Mouse (Mus musculus) embryonic facial prominence, embryonic 11.5 days (tissue): Measurements from ENCODE around the gene Prkca. TPM values are rescaled to one million over a fixed set of nuclear protein-coding genes. Genes with fewer than 3 reads are reported as not detected.
A peak's percentile ranks its signal among the peaks of the same experiment; 100 is the strongest.

Experiments used
- ATAC-seq: fragments of 200-750 bp; cut with Nextera tagmentation; replicated peaks from 2 replicates; pipeline ENCODE4 v1.8.0; 2017; ENCODE audit warnings: low read depth; ENCODE audit not compliant: insufficient number of reproducible peaks, low FRiP score, low TSS enrichment
- DNase-seq: peaks from one replicate; pipeline ENCODE4 v3.0.0-alpha.2; 2015; ENCODE audit warnings: low spot score
- H3K27ac ChIP-seq: fragments of 300-500 bp; sonication (generic); replicated peaks from 2 replicates; pipeline ENCODE4 v1.5.1; 2014; ENCODE audit warnings: mild to moderate bottlenecking, low read depth, low read length, control low read depth
- H3K27me3 ChIP-seq: fragments of 300-500 bp; sonication (generic); 2 replicates; pipeline ENCODE4 v1.6.1; 2014; ENCODE audit warnings: mild to moderate bottlenecking, low read length, moderate library complexity, mixed read lengths; ENCODE audit not compliant: control insufficient read depth, insufficient read depth
- H3K36me3 ChIP-seq: fragments of 300-500 bp; sonication (generic); replicated peaks from 2 replicates; pipeline ENCODE4 v1.6.1; 2014; ENCODE audit warnings: low read depth, mild to moderate bottlenecking, low read length, moderate library complexity, mixed read lengths; ENCODE audit not compliant: control insufficient read depth, insufficient read depth
- H3K4me1 ChIP-seq: fragments of 300-500 bp; sonication (generic); 2 replicates; pipeline ENCODE4 v1.6.1; 2014; ENCODE audit warnings: low read length, mixed read lengths; ENCODE audit not compliant: control insufficient read depth, insufficient read depth
- H3K4me2 ChIP-seq: fragments of 300-500 bp; sonication (generic); 2 replicates; pipeline ENCODE4 v1.6.1; 2014; ENCODE audit warnings: low read depth, mild to moderate bottlenecking, control low read depth, low read length, moderate library complexity
- H3K4me3 ChIP-seq: fragments of 300-500 bp; sonication (generic); 2 replicates; pipeline ENCODE4 v1.5.1; 2014; ENCODE audit warnings: low read depth, low read length, control low read depth
- H3K9ac ChIP-seq: fragments of 300-500 bp; sonication (generic); replicated peaks from 2 replicates; pipeline ENCODE4 v1.6.1; 2014; ENCODE audit warnings: mild to moderate bottlenecking, control low read depth, low read length
- H3K9me3 ChIP-seq: fragments of 300-500 bp; sonication (generic); replicated peaks from 2 replicates; pipeline ENCODE4 v1.6.1; 2016; ENCODE audit warnings: mild to moderate bottlenecking, low read length, inconsistent platforms, mixed read lengths; ENCODE audit not compliant: control insufficient read depth
- WGBS: fragments of 180-500 bp; shearing (Covaris S2); extraction: QIAGEN DNeasy Blood & Tissue Kit; methylation state at CpG from one replicate; pipeline ENCODE4 v1.1.7; 2014; 5-methylcytosine and 5-hydroxymethylcytosine counted together
- polyA plus RNA-seq: library from polyadenylated mRNA; unstranded; fragments of >200 nt; fragmentation: Nextera tagmentation; extraction: Ambion mirVana; gene quantifications from 2 replicates; pipeline ENCODE4 v1.2.1, GENCODE M21; 2014

The Prkca gene
- polyA plus RNA-seq, 1 experiment from 2014 or later: 7.4 TPM

GRCm38 (mm10) chr11:107919852-107920508, 423.7 kb downstream of the Prkca start:
- no peak overlapping the region for H3K9ac ChIP-seq
- H3K36me3 ChIP-seq: no peaks in the 10 kb centered on the region
- H3K27ac ChIP-seq: no peak overlapping the region
- 43% methylated on average over 16 of the region's 16 CpGs for WGBS
- no peaks in the 10 kb centered on the region for H3K4me1 ChIP-seq
- DNase-seq: peak; percentile 78
- H3K4me2 ChIP-seq: no peak overlapping the region
- no peaks in the 10 kb centered on the region for H3K27me3 ChIP-seq
- H3K4me3 ChIP-seq: no peak overlapping the region
- no peak for ATAC-seq
- H3K9me3 ChIP-seq: no peaks in the 10 kb centered on the region

- H3K4me1 ChIP-seq: no peaks in the 10 kb centered on the region
- no peaks in the 10 kb centered on the region for H3K36me3 ChIP-seq
- no peak overlapping the region for H3K4me2 ChIP-seq
- H3K9ac ChIP-seq: no peak overlapping the region
- ATAC-seq (no peak), DNase-seq (no peak)
- WGBS: 74% methylated on average over 9 of the region's 9 CpGs
- H3K27me3 ChIP-seq: no peaks in the 10 kb centered on the region; the same call in 1 of the 2 replicates
- H3K27ac ChIP-seq: no peak overlapping the region
- no peak overlapping the region for H3K4me3 ChIP-seq
- no peaks in the 10 kb centered on the region for H3K9me3 ChIP-seq
These were observed 425.9 kb downstream of the Prkca start for GRCm38 (mm10) chr11:107917721-107918235.

- DNase-seq (peak; percentile 64), ATAC-seq (peak; percentile 84)
- no peaks in the 10 kb centered on the region for H3K9me3 ChIP-seq
- no peak within 1 kb of the TSS for H3K27ac ChIP-seq
- no peaks in the 10 kb centered on the region for H3K4me1 ChIP-seq
- peak within 1 kb of the TSS; percentile 54 for H3K4me2 ChIP-seq
- no peak within 1 kb of the TSS for H3K9ac ChIP-seq
- H3K4me3 ChIP-seq: peak within 1 kb of the TSS; percentile 28
- H3K36me3 ChIP-seq: no peaks in the 10 kb centered on the region
- H3K27me3 ChIP-seq: no peaks in the 10 kb centered on the region; the same call in 1 of the 2 replicates
- 6% methylated on average over 36 of the region's 36 CpGs for WGBS
These were observed 429.0 kb downstream of the Prkca start, which contains the start of gene Cacng5 for GRCm38 (mm10) chr11:107914634-107915226. Cacng5 (minus strand) TSS chr11:107915055.

GRCm38 (mm10) chr11:107913317-107913716, 430.4 kb downstream of the Prkca start:
- WGBS: 66% methylated on average over 3 of the region's 3 CpGs
- Histone ChIP-seq H3K4me2 (no peak overlapping the region), H3K9me3 (no peaks in the 10 kb centered on the region), H3K27me3 (no peaks in the 10 kb centered on the region; the same call in 1 of the 2 replicates), H3K9ac (no peak overlapping the region), H3K27ac (no peak overlapping the region), H3K36me3 (no peaks in the 10 kb centered on the region), H3K4me1 (no peaks in the 10 kb centered on the region), H3K4me3 (no peak overlapping the region)
- no peak for DNase-seq
- ATAC-seq: no peak

GRCm38 (mm10) chr11:107905364-107905763, 438.4 kb downstream of the Prkca start:
- Histone ChIP-seq H3K36me3 (no peaks in the 10 kb centered on the region), H3K27me3 (no peaks in the 10 kb centered on the region), H3K9me3 (no peaks in the 10 kb centered on the region), H3K4me3 (no peak overlapping the region), H3K4me2 (no peak overlapping the region), H3K27ac (no peak overlapping the region), H3K9ac (no peak overlapping the region), H3K4me1 (no peaks in the 10 kb centered on the region)
- ATAC-seq (no peak), DNase-seq (no peak)
- 78% methylated on average over 9 of the region's 9 CpGs for WGBS

- H3K4me2 ChIP-seq: no peak overlapping the region
- no peaks in the 10 kb centered on the region for H3K27me3 ChIP-seq
- no peak overlapping the region for H3K4me3 ChIP-seq
- no peak overlapping the region for H3K9ac ChIP-seq
- no peak for ATAC-seq
- H3K9me3 ChIP-seq: no peaks in the 10 kb centered on the region
- no peak overlapping the region for H3K27ac ChIP-seq
- no peak for DNase-seq
- WGBS: 42% methylated on average over 4 of the region's 4 CpGs
- no peaks in the 10 kb centered on the region for H3K36me3 ChIP-seq
- H3K4me1 ChIP-seq: no peaks in the 10 kb centered on the region
These were observed 439.6 kb downstream of the Prkca start for GRCm38 (mm10) chr11:107903966-107904605.

- H3K4me2 ChIP-seq: no peak overlapping the region
- no peaks in the 10 kb centered on the region for H3K27me3 ChIP-seq
- H3K9me3 ChIP-seq: no peaks in the 10 kb centered on the region
- H3K27ac ChIP-seq: no peak overlapping the region
- ATAC-seq: no peak
- H3K4me1 ChIP-seq: no peaks in the 10 kb centered on the region
- peak; percentile 30 for DNase-seq
- no peak overlapping the region for H3K4me3 ChIP-seq
- H3K9ac ChIP-seq: no peak overlapping the region
- H3K36me3 ChIP-seq: no peaks in the 10 kb centered on the region
- WGBS: 51% methylated on average over 4 of the region's 4 CpGs
These were observed 443.3 kb downstream of the Prkca start for GRCm38 (mm10) chr11:107900470-107900869.

GRCm38 (mm10) chr11:107898698-107899097, 445.0 kb downstream of the Prkca start:
- Histone ChIP-seq H3K27me3 (no peaks in the 10 kb centered on the region), H3K4me2 (no peak overlapping the region), H3K9ac (no peak overlapping the region), H3K36me3 (no peaks in the 10 kb centered on the region), H3K27ac (no peak overlapping the region), H3K4me3 (no peak overlapping the region), H3K9me3 (no peaks in the 10 kb centered on the region), H3K4me1 (no peaks in the 10 kb centered on the region)
- DNase-seq (no peak), ATAC-seq (no peak)
- 58% methylated on average over 2 of the region's 2 CpGs for WGBS
